ENCODE assay signal across 8 mouse cellular contexts in genomic region chr2:128686921-128687557, GRCm38 (mm10). TPM values are rescaled to one million over a fixed set of nuclear protein-coding genes. Genes with fewer than 3 reads are reported as not detected.
DNase-seq lines count a peak whose midpoint lies in the region; ATAC-seq lines count a peak whose summit lies in the region.

Gene Anapc1, minus strand, starts transcription at chr2:128687391.

- under 1% methylated on average over 58 of the region's 58 CpGs for WGBS in forebrain, embryonic 11.5 days
- under 1% methylated on average over 58 of the region's 58 CpGs for WGBS in heart, embryonic 16.5 days
- under 1% methylated on average over 58 of the region's 58 CpGs for WGBS in liver, embryonic 15.5 days (ENCODE audit: insufficient replicate concordance)
- under 1% methylated on average over 58 of the region's 58 CpGs for WGBS in neural tube, embryonic 12.5 days

- peak within 1 kb of the TSS; percentile 99 for H3K9ac ChIP-seq in forebrain, embryonic 11.5 days (ENCODE audit: low read length)
- peak within 1 kb of the TSS; percentile 100 for H3K9ac ChIP-seq in heart, embryonic 16.5 days (ENCODE audit: low read length)
- peak within 1 kb of the TSS; percentile 91 for H3K9ac ChIP-seq in liver, embryonic 15.5 days
- H3K9ac ChIP-seq in neural tube, embryonic 12.5 days, result peak within 1 kb of the TSS; percentile 94

- H3K4me3 ChIP-seq in forebrain, embryonic 11.5 days (ENCODE audit: low read depth, low read length), result peak within 1 kb of the TSS; percentile 97
- peak within 1 kb of the TSS; percentile 95 for H3K4me3 ChIP-seq in heart, embryonic 16.5 days (ENCODE audit: low read length)
- peak within 1 kb of the TSS; percentile 92 for H3K4me3 ChIP-seq in liver, embryonic 15.5 days (replicated peaks)
- peak within 1 kb of the TSS; percentile 95 for H3K4me3 ChIP-seq in neural tube, embryonic 12.5 days

- DNase-seq in CD8-positive naive resting alpha-beta T cell, adult 2 months (ENCODE audit: low read depth in 2 of 2, low spot score in 2 of 2), result peak; percentile 80 to 83
- DNase-seq in c-Kit-positive CD71-negative TER-119-negative erythroid progenitor cells, embryonic 14.5 days (ENCODE audit: low read depth), result peak; percentile 80
- peak; percentile 93 for DNase-seq in forebrain, embryonic 11.5 days (ENCODE audit: low spot score)
- peak; percentile 89 to 94 for DNase-seq in kidney, postnatal 36 days
- DNase-seq in telencephalon, adult 2 months (ENCODE audit: low read depth, low spot score), result peak; percentile 94

- 0 out of 2 replicates have a peak, but pooled peaks cover 5% of the 10 kb centered on the region for H3K4me1 ChIP-seq in forebrain, embryonic 11.5 days (replicated peaks; ENCODE audit: control insufficient read depth, insufficient read depth, low read length)
- peaks cover 11% of the 10 kb centered on the region for H3K4me1 ChIP-seq in heart, embryonic 16.5 days (ENCODE audit: control insufficient read depth, insufficient read depth, low read length)
- peaks cover 20% of the 10 kb centered on the region for H3K4me1 ChIP-seq in liver, embryonic 15.5 days (replicated peaks)
- H3K4me1 ChIP-seq in neural tube, embryonic 12.5 days, result peaks cover 12% of the 10 kb centered on the region

- H3K4me2 ChIP-seq in forebrain, embryonic 11.5 days (ENCODE audit: low read depth, low read length, severe bottlenecking), result peak within 1 kb of the TSS; percentile 63
- peak within 1 kb of the TSS; percentile 69 for H3K4me2 ChIP-seq in heart, embryonic 16.5 days (ENCODE audit: low read depth, low read length)
- H3K4me2 ChIP-seq in liver, embryonic 15.5 days, result peak within 1 kb of the TSS; percentile 72
- peak within 1 kb of the TSS; percentile 71 for H3K4me2 ChIP-seq in neural tube, embryonic 12.5 days (replicated peaks)

- peak within 1 kb of the TSS; percentile 81 for H3K27ac ChIP-seq in forebrain, embryonic 11.5 days (ENCODE audit: low read depth, low read length)
- peak within 1 kb of the TSS; percentile 85 for H3K27ac ChIP-seq in heart, embryonic 16.5 days (ENCODE audit: low read length)
- H3K27ac ChIP-seq in liver, embryonic 15.5 days (replicated peaks), result peak within 1 kb of the TSS; percentile 83
- H3K27ac ChIP-seq in neural tube, embryonic 12.5 days, result peak within 1 kb of the TSS; percentile 57; the same call in 1 of the 2 replicates

- no peaks in the 10 kb centered on the region for H3K9me3 ChIP-seq in forebrain, embryonic 11.5 days (ENCODE audit: control insufficient read depth, low read length)
- no peaks in the 10 kb centered on the region for H3K9me3 ChIP-seq in heart, embryonic 16.5 days (replicated peaks; ENCODE audit: control insufficient read depth, low read length)
- H3K9me3 ChIP-seq in liver, embryonic 15.5 days (replicated peaks), result no peaks in the 10 kb centered on the region
- no peaks in the 10 kb centered on the region for H3K9me3 ChIP-seq in neural tube, embryonic 12.5 days

- ATAC-seq in forebrain, embryonic 11.5 days (replicated peaks; ENCODE audit: low FRiP score), result peak; percentile 97
- ATAC-seq in heart, embryonic 16.5 days (replicated peaks; ENCODE audit: extremely low read depth, insufficient read depth, low FRiP score), result peak; percentile 97
- ATAC-seq in liver, embryonic 15.5 days (ENCODE audit: insufficient read depth), result peak; percentile 94
- ATAC-seq in neural tube, embryonic 12.5 days (ENCODE audit: low FRiP score, low read depth), result peak; percentile 96

- H3K27me3 ChIP-seq in forebrain, embryonic 11.5 days (ENCODE audit: control insufficient read depth, insufficient read depth, low read length), result no peaks in the 10 kb centered on the region
- no peaks in the 10 kb centered on the region for H3K27me3 ChIP-seq in heart, embryonic 16.5 days (ENCODE audit: control insufficient read depth, insufficient read depth, low read length)
- no peaks in the 10 kb centered on the region for H3K27me3 ChIP-seq in liver, embryonic 15.5 days
- no peaks in the 10 kb centered on the region for H3K27me3 ChIP-seq in neural tube, embryonic 12.5 days (replicated peaks)

- H3K36me3 ChIP-seq in forebrain, embryonic 11.5 days (ENCODE audit: control insufficient read depth, insufficient read depth, low read length), result peaks cover 2% of the 10 kb centered on the region; the same call in 1 of the 2 replicates
- peaks cover 17% of the 10 kb centered on the region for H3K36me3 ChIP-seq in heart, embryonic 16.5 days (ENCODE audit: control insufficient read depth, insufficient read depth)
- peaks cover 23% of the 10 kb centered on the region for H3K36me3 ChIP-seq in liver, embryonic 15.5 days (replicated peaks)
- H3K36me3 ChIP-seq in neural tube, embryonic 12.5 days, result peaks cover 13% of the 10 kb centered on the region

RNA-seq across cellular contexts. Expression of gene Anapc1, which starts in this region (rescaled TPM):
- 104 and 120 TPM in 2 replicates for polyA plus RNA-seq in forebrain, embryonic 11.5 days (2014; fragmentation: Nextera tagmentation; extraction: Ambion mirVana)
- 32.8 and 38.2 TPM in 2 replicates for polyA plus RNA-seq in heart, embryonic 16.5 days (2015; fragmentation: Nextera tagmentation; extraction: Ambion mirVana)
- polyA plus RNA-seq in liver, embryonic 15.5 days (2015; fragmentation: Nextera tagmentation; extraction: Ambion mirVana), result 23.4 and 24.6 TPM in 2 replicates
- 67.1 and 69.8 TPM in 2 replicates for polyA plus RNA-seq in neural tube, embryonic 12.5 days (2016; fragmentation: Nextera tagmentation; extraction: Ambion mirVana)

Comparison
In these comparisons a context has a peak if more than half of its experiments do, and no peak if none do; other contexts are left out.
1. Peak in every context shown above with its lines: DNase-seq, ATAC-seq, H3K4me3 ChIP-seq and H3K27ac ChIP-seq.